Mouse (Mus musculus) ovary, adult 18-20 months (tissue): Measurements from ENCODE around the gene Tmem183a.

Source experiments
- DNase-seq: peaks from one replicate; pipeline ENCODE4 v3.0.0; 2022; ENCODE audit warnings: low spot score, mixed read lengths

The Tmem183a gene

GRCm38 (mm10) chr1:134318261-134318660, 43.5 kb downstream of the Tmem183a start:
- no peak for DNase-seq

- DNase-seq, result no peak
Measured at GRCm38 (mm10) chr1:134316361-134316760, 45.4 kb downstream of the Tmem183a start.

- DNase-seq, result no peak
Measured at GRCm38 (mm10) chr1:134315181-134315580, 46.6 kb downstream of the Tmem183a start.

GRCm38 (mm10) chr1:134311760-134312159, 50.0 kb downstream of the Tmem183a start:
- no peak for DNase-seq

GRCm38 (mm10) chr1:134310729-134311128, 51.0 kb downstream of the Tmem183a start:
- DNase-seq, result no peak

GRCm38 (mm10) chr1:134310291-134310690, 51.5 kb downstream of the Tmem183a start:
- no peak for DNase-seq

- DNase-seq, result no peak
Measured at GRCm38 (mm10) chr1:134307409-134307808, 54.4 kb downstream of the Tmem183a start.

- DNase-seq, result no peak
Measured at GRCm38 (mm10) chr1:134304940-134305339, 56.8 kb downstream of the Tmem183a start.

GRCm38 (mm10) chr1:134302568-134303238, 59.1 kb downstream of the Tmem183a start:
- no peak for DNase-seq

- DNase-seq, result no peak
Measured at GRCm38 (mm10) chr1:134298636-134299411, 63.0 kb downstream of the Tmem183a start.

- no peak for DNase-seq
Measured at GRCm38 (mm10) chr1:134297265-134297664, 64.5 kb downstream of the Tmem183a start.
